Mouse (Mus musculus): ENCODE data around the gene Amn.

The Amn gene

GRCm38 (mm10) chr12:111267673-111268325 lies 3.1 kb upstream of the Amn start:
- no peak for DNase-seq (ENCODE audit: low read depth, low spot score)

GRCm38 (mm10) chr12:111271406-111271805 lies 511 bp downstream of the Amn start:
- no peak for DNase-seq (ENCODE audit: low read depth, low spot score)

GRCm38 (mm10) chr12:111271966-111272365 lies 1.1 kb downstream of the Amn start:
- no peak for DNase-seq (ENCODE audit: low read depth, low spot score)

GRCm38 (mm10) chr12:111272420-111272819 lies 1.5 kb downstream of the Amn start:
- DNase-seq (ENCODE audit: low read depth, low spot score), result peak; percentile 79

GRCm38 (mm10) chr12:111274006-111274405 lies 3.1 kb downstream of the Amn start:
- DNase-seq (ENCODE audit: low read depth, low spot score), result no peak

GRCm38 (mm10) chr12:111274447-111275149 lies 3.7 kb downstream of the Amn start:
- DNase-seq (ENCODE audit: low read depth, low spot score), result no peak

GRCm38 (mm10) chr12:111275150-111275841 lies 4.4 kb downstream of the Amn start:
- no peak for DNase-seq (ENCODE audit: low read depth, low spot score)

GRCm38 (mm10) chr12:111276371-111276770 lies 5.5 kb downstream of the Amn start:
- DNase-seq (ENCODE audit: low read depth, low spot score), result no peak

GRCm38 (mm10) chr12:111283573-111283972 lies 12.7 kb downstream of the Amn start:
- no peak for DNase-seq (ENCODE audit: low read depth, low spot score)

- DNase-seq (ENCODE audit: low read depth, low spot score), result no peak
Observed at GRCm38 (mm10) chr12:111284532-111284931, 13.6 kb downstream of the Amn start.

- DNase-seq (ENCODE audit: low read depth, low spot score), result no peak
Observed at GRCm38 (mm10) chr12:111293025-111293424, 22.1 kb downstream of the Amn start.

- DNase-seq (ENCODE audit: low read depth, low spot score), result no peak
Observed at GRCm38 (mm10) chr12:111301322-111302017, 30.6 kb downstream of the Amn start.

GRCm38 (mm10) chr12:111302018-111302345 lies 31.1 kb downstream of the Amn start:
- DNase-seq (ENCODE audit: low read depth, low spot score), result no peak

- DNase-seq (ENCODE audit: low read depth, low spot score), result no peak
Observed at GRCm38 (mm10) chr12:111303702-111304337, 32.9 kb downstream of the Amn start.

- no peak for DNase-seq (ENCODE audit: low read depth, low spot score)
Observed at GRCm38 (mm10) chr12:111306821-111307220, 35.9 kb downstream of the Amn start.

- DNase-seq (ENCODE audit: low read depth, low spot score), result no peak
Observed at GRCm38 (mm10) chr12:111309256-111309655, 38.4 kb downstream of the Amn start.

GRCm38 (mm10) chr12:111309931-111310330 lies 39.0 kb downstream of the Amn start:
- no peak for DNase-seq (ENCODE audit: low read depth, low spot score)

- no peak for DNase-seq (ENCODE audit: low read depth, low spot score)
Observed at GRCm38 (mm10) chr12:111311775-111312174, 40.9 kb downstream of the Amn start.

GRCm38 (mm10) chr12:111314273-111314672 lies 43.4 kb downstream of the Amn start:
- DNase-seq (ENCODE audit: low read depth, low spot score), result no peak

- no peak for DNase-seq (ENCODE audit: low read depth, low spot score)
Observed at GRCm38 (mm10) chr12:111317694-111318093, 46.8 kb downstream of the Amn start.

GRCm38 (mm10) chr12:111320549-111320948 lies 49.7 kb downstream of the Amn start:
- DNase-seq (ENCODE audit: low read depth, low spot score), result no peak

- DNase-seq (ENCODE audit: low read depth, low spot score), result no peak
Observed at GRCm38 (mm10) chr12:111321832-111322231, 50.9 kb downstream of the Amn start.

Data from CD4-positive, CD25-positive, alpha-beta regulatory T cell, adult 2 months (primary cell).